Mouse (Mus musculus) fat pad, adult 2 months (tissue): Measurements from ENCODE around the gene Frmd6.

ENCODE experiments used
- DNase-seq: peaks from one replicate; pipeline ENCODE4 v3.0.0-alpha.2; 2011; ENCODE audit warnings: low read depth, low spot score; ENCODE audit errors: extremely low read depth

The Frmd6 gene

GRCm38 (mm10) chr12:70807975-70808374 is 17.3 kb upstream of the Frmd6 start:
- DNase-seq, result no peak

DNA sequence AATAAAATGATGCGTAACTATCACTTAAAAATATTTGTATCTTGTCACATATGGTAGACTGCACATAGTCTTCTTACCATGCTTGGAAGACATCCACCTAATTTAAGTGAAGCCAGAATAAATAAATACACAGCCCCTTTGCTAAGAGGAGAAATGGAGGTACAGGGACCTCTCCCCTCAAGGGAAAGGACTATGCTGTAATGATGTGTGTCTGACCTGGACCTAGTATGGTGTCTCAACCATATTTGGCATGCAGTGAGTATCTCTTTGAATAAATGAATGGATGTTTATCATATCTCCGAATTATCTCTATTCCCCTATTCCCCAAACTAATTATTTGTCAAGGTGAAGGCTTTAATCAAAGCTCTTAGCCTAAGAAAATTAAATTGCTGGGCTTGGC is 15.4 kb upstream of the Frmd6 start:
- DNase-seq, result no peak

DNA sequence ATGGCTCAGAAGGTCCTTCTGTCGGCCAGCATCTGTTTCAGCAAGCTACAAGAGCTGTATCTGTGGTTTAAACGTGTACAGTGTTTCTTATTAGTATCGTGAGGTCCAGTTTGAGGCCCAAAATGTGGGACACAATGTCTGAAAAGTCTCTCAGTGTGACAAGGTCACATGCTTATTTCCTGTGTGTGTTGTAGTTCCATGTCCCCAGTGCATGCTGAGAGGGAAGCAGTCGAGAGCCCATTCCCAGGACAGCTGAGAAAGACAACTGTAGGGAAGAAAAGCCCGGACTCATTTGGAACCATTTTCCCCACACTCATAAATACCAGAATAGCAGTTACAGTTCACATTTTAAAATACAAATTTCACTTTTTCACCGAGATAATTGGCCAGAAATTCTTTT is 13.5 kb upstream of the Frmd6 start:
- DNase-seq, result no peak

GRCm38 (mm10) chr12:70812176-70812575 is 13.1 kb upstream of the Frmd6 start:
- DNase-seq, result no peak

- peak; percentile 98 for DNase-seq
These were observed 12.4 kb upstream of the Frmd6 start for GRCm38 (mm10) chr12:70812822-70813465.

DNA sequence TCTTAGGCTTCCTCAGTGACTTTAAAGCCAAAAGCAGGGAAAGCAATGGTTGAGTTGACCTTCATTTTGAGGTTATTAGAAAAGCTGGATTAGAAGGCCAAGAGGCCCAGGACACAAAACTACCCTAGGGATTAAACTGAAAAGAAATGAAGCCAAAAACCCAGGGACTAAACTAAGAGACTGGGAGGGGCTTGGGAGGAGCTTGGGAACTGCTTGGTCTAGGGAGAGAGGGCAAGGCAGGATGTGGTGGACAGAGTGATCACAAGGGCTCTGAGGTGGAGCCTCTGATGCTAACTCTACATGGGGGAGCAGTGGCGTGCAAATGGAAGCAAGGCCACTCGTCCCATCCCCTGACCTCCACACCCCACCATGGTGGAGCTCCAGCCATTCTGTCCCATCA is 8.6 kb upstream of the Frmd6 start:
- no peak for DNase-seq

GRCm38 (mm10) chr12:70824017-70824416 is 1.3 kb upstream of the Frmd6 start:
- no peak for DNase-seq

- no peak for DNase-seq
These were observed 470 bp downstream of the Frmd6 start for GRCm38 (mm10) chr12:70825651-70826317.

GRCm38 (mm10) chr12:70826318-70827072 is 1.2 kb downstream of the Frmd6 start:
- no peak for DNase-seq

DNA sequence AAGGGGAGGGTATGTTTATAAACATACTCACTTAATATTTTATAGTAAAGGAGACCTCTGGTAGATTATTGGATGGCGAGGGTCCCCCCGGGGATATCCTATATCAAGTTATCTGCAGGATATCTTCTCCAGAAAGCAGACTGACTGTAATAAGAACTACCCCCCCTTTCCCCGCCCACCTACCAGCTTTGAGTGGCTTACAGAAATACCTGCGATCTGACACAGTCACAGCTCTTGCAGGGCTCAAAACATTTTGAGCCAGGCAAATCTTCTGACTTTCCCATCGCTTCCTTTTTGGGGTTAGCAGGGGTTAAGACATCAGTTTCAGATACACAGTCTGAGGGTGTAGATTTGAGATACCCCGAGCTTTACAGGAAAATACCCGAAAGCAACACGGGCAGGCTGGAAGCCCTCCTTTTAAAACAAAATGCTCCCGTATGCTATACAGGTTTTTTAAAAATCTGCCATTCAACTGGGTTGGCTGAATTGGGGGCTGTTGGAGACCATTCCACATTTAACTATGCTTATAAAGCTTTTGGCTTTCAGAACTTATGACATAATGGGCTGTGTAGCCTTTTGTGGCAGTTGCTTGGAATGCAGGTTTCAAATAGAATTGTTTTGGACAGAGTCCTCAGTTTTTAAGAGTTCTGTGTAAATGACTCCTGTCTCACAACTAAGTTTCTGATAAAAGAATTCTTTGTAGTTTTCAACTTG is 2.0 kb downstream of the Frmd6 start:
- no peak for DNase-seq

DNA sequence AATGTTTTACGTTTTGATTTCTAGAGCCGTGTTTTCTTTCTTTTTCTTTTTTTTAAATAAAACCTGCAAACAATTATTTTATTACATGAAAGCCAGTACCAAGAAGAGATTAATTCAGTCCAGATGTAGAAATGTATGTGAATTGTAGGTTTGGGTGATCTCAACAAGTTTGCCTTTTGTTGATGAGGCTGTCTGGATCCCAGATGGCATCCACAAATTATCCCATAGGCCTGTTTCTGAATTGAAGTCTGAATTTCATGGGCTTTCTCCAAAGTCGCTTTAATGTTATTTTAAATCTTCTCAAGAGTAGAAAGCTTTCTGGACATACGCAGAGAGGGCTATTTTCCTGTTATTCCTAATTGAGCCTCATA is 2.6 kb downstream of the Frmd6 start:
- DNase-seq, result no peak

- DNase-seq, result no peak
These were observed 5.8 kb downstream of the Frmd6 start for GRCm38 (mm10) chr12:70830982-70831566.

- DNase-seq, result no peak
These were observed 7.1 kb downstream of the Frmd6 start for GRCm38 (mm10) chr12:70832216-70832998.

DNA sequence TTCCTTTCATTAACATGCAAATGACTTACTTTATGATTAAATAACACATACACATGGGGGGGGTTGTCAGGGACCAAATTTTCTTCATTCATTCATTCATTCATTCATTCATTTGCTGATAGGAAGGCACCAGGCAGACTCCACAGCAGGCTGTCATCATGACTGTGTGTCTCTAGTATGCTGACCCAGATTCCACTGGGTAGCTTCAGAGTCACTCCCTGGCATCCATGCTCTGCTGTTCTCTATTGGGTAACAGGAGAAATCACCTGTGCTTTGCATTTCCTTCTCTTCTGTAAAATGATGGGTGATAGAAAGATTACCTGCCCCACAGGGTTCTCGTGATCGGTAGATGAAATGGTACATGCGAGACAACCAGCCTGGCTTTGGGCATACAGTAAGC is 7.7 kb downstream of the Frmd6 start:
- no peak for DNase-seq

GRCm38 (mm10) chr12:70834043-70834442 is 8.7 kb downstream of the Frmd6 start:
- no peak for DNase-seq

DNA sequence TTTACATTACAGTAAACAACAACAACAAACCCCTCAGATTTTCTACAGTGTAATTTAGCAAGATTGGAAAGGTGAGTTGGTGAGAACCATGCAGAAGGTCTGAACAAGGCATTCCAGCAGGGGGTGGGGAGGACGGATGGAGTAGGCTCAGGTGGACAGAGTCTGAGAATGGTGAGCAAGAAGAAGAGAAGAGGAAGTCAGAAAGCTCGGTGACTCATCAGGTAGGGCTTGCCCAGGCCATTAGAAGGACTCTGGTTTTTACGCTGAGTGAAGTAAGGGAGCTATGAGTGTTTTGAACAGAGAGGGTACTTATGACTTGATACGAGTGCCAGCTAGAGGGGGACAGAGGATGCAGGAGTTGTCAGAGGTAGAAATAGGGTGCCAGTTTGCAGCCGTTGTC is 9.7 kb downstream of the Frmd6 start:
- DNase-seq, result no peak

DNA sequence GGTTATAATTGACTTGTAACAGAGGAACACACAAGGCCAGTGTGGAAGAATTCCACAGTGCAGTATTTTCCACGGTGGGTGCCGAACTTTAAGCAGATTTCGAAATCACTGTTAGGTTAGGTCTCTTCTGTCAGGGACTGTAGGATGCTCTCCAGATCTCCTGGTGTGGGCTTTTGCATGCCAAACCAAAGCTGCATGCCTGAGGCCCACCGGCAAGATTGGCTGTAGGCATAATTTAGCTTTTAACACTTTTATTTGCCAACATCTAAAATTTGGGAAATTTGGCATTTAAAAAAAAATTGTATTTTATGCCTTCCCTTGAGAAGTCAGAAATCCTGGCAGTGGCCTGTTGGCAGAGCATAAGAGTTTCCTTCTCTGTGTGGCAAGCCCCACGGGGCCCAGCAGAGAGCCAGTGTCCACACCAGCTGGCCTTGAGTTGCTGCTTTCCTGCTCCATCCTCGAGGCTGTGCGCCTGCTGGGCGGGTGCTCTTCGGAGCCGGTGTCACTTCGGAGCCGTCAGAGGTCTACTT is 12.5 kb downstream of the Frmd6 start:
- DNase-seq, result no peak

DNA sequence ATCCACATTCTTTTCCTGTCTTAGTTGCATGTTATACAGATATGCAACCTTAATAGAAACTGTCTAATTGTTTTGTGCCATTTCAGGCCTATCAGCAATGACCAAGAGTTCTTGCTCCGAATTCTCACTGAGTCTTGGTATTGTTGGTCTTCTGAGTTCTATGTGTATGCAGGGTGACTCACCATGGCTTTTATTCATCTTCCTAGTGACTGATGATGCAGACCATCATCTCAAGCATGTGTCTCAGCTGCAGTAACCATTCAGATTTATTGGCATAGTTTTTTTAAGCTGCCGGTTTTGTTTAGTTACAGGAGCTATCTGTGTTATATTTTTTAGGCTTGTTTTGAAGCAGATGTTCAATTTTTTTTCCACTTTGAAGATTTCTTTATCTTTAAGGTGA is 20.1 kb downstream of the Frmd6 start:
- no peak for DNase-seq

GRCm38 (mm10) chr12:70849024-70849423 is 23.7 kb downstream of the Frmd6 start:
- no peak for DNase-seq
